Mouse (Mus musculus): ENCODE results near the gene Sec23ip. TPM values are rescaled to one million over a fixed set of nuclear protein-coding genes. Genes with fewer than 3 reads are reported as not detected.

Gene Sec23ip
- total and polyA plus RNA-seq, 2 experiments: 7.2 to 27.2 TPM

DNA sequence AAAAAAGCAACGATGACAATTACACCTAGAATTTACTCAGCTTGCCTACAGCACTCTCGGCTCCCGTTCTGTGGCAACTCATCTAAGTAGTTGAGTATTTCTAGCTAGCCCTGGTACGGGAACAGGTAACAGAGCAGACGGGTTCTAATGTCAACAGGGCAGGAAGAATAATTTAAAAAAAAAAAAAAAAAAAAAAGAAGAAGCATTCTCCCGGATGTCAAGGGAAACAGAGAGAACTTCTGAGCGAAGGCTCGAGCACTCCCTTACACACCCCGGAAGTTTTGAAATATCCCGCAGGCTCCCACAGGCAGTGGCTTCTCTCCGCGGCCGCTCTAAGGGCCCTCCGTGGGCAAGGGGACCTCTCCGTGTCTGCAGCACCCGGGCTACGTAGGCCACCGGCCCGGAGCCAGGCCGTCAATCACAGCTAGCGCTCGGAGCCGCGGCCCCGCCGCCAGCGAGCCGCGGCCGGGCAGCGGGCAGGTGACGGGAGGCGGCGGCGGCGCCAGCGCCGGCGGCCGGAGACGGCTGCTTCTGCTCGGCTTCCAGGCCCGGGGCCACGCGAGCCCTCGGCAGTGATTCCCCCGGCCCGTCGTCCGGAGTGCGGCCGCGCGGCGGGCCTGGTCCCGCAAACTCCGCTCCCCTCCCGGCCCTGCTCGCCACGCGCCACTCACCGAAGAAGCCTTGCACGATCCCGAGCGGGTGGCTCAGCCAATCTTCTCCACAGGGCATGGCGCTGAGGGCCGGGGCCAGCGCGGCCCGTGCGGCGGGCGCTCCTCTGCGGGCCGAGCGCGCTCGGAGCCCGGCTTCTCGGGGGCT lies 5.1 kb upstream of the Sec23ip start:
- H3K79me2 ChIP-seq (ENCODE audit: control insufficient read depth, insufficient read depth, low read length): peaks cover 33% of the 10 kb centered on the region; the same call in 1 of the 2 replicates
- peak overlapping the region; percentile 60 for H3K27ac ChIP-seq (replicated peaks; ENCODE audit: insufficient read depth, low read depth, low read length)
- H3K9ac ChIP-seq (ENCODE audit: low read depth, low read length): peak overlapping the region; percentile 92
- peak overlapping the region; percentile 98 for H3K4me3 ChIP-seq (ENCODE audit: insufficient read depth, low read depth, low read length)
- WGBS: 1% methylated on average over 79 of the region's 80 CpGs
- peak; percentile 63 for DNase-seq (ENCODE audit: extremely low read depth, low read depth, low spot score)
- TF ChIP-seq CTCF (IDR thresholded peaks at IDR 0.05; ENCODE audit: low read depth, low read length): no peak
- 0 out of 2 replicates have a peak, but pooled peaks have one; percentile 11 for TF ChIP-seq POLR2A (IDR thresholded peaks at IDR 0.05; ENCODE audit: extremely low read depth, insufficient read depth, low read length)
- no peaks in the 10 kb centered on the region for H3K27me3 ChIP-seq (ENCODE audit: control insufficient read depth, insufficient read depth, low read length)
- no peaks in the 10 kb centered on the region for H3K36me3 ChIP-seq (ENCODE audit: control insufficient read depth, insufficient read depth, low read length)
- peaks cover 22% of the 10 kb centered on the region for H3K4me1 ChIP-seq (ENCODE audit: control insufficient read depth, insufficient read depth, low read length)

DNA sequence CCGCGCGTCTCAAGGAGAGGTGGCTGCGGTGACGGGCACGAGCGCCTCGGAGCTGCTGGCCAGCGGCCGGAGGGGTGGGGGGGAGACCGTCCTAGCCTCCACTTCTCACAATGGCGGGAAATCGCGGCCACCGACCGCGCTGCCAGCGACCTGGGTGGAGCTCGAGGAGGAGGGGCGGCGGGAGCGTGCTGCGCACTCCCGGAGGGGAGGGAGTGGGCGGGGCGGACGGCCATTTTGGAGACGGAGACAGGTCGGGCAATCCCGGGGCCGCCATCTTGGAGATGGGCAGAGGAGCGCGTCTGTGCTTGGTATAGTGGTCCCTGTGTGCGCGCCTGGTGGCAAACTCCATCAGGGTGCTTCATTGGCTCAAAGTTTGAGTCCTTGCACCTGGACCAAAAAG lies 4.4 kb upstream of the Sec23ip start, which contains the start of gene Mcmbp:
Mcmbp (minus strand) TSS at position 162 of the 400 bp plus-strand sequence.
- no peaks in the 10 kb centered on the region for H3K27me3 ChIP-seq (ENCODE audit: control insufficient read depth, insufficient read depth, low read length)
- TF ChIP-seq POLR2A (IDR thresholded peaks at IDR 0.05; ENCODE audit: extremely low read depth, insufficient read depth, low read length) (peak; percentile 71; the same call in 1 of the 2 replicates), CTCF (IDR thresholded peaks at IDR 0.05; ENCODE audit: low read depth, low read length) (no peak)
- peaks cover 30% of the 10 kb centered on the region; the same call in 1 of the 2 replicates for H3K79me2 ChIP-seq (ENCODE audit: control insufficient read depth, insufficient read depth, low read length)
- under 1% methylated on average over 34 of the region's 35 CpGs for WGBS
- peak within 1 kb of the TSS; percentile 92 for H3K9ac ChIP-seq (ENCODE audit: low read depth, low read length)
- H3K4me1 ChIP-seq (ENCODE audit: control insufficient read depth, insufficient read depth, low read length): peaks cover 22% of the 10 kb centered on the region
- no peaks in the 10 kb centered on the region for H3K36me3 ChIP-seq (ENCODE audit: control insufficient read depth, insufficient read depth, low read length)
- peak within 1 kb of the TSS; percentile 60 for H3K27ac ChIP-seq (replicated peaks; ENCODE audit: insufficient read depth, low read depth, low read length)
- DNase-seq (ENCODE audit: extremely low read depth, low read depth, low spot score): peak; percentile 72
- H3K4me3 ChIP-seq (ENCODE audit: insufficient read depth, low read depth, low read length): peak within 1 kb of the TSS; percentile 98

DNA sequence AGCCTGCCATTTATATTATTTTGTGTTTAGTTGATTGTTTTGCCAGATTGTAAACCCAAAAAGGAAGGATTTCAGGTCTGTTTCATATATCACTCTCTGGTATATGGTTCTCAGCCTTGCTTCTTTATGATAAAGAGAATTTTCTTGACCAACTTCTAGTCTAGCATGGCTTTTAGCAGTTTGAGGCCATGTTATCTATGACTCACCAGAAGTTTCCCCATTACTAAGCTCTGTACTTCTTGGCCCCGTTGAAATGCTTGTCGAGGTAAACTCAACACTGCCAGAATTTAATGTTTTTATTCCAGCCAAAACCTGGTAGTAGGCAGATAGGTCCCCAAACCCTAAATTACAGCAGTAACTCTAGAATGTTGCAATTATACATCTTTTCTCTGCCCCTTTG lies 845 bp upstream of the Sec23ip start:
- Histone ChIP-seq H3K36me3 (ENCODE audit: control insufficient read depth, insufficient read depth, low read length) (no peaks in the 10 kb centered on the region), H3K79me2 (ENCODE audit: control insufficient read depth, insufficient read depth, low read length) (peaks cover 34% of the 10 kb centered on the region), H3K27ac (replicated peaks; ENCODE audit: insufficient read depth, low read depth, low read length) (no peak overlapping the region), H3K9ac (ENCODE audit: low read depth, low read length) (no peak overlapping the region), H3K27me3 (ENCODE audit: control insufficient read depth, insufficient read depth, low read length) (no peaks in the 10 kb centered on the region), H3K4me3 (ENCODE audit: insufficient read depth, low read depth, low read length) (no peak overlapping the region), H3K4me1 (ENCODE audit: control insufficient read depth, insufficient read depth, low read length) (peaks cover 23% of the 10 kb centered on the region)
- WGBS: 58% methylated on average over 2 of the region's 2 CpGs
- DNase-seq (ENCODE audit: extremely low read depth, low read depth, low spot score): no peak
- no peak for TF ChIP-seq POLR2A (IDR thresholded peaks at IDR 0.05; ENCODE audit: extremely low read depth, insufficient read depth, low read length)
- no peak for TF ChIP-seq CTCF (IDR thresholded peaks at IDR 0.05; ENCODE audit: low read depth, low read length)

DNA sequence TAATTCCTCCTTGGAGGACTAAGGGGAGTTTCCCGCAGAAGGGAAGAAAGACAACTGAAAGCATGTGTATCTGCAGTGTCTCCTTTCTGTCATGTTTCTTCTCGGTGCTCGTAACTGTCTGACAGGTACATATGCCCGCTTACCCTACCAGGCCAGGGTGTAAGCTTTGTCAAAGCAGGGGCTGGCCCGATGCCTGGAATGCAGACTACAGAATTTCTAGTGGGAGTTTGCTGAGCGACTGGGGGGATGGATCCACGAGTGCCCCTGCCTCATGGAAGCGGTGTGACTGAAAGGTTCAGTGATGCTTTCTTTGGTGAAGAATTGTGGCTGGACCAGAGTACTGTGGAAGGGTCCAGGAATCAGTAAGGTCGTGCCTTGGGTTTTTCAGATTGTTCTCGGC lies 1.4 kb downstream of the Sec23ip start:
- 46% methylated on average over 10 of the region's 10 CpGs for WGBS
- H3K4me1 ChIP-seq (ENCODE audit: control insufficient read depth, insufficient read depth, low read length): peaks cover 17% of the 10 kb centered on the region

DNA sequence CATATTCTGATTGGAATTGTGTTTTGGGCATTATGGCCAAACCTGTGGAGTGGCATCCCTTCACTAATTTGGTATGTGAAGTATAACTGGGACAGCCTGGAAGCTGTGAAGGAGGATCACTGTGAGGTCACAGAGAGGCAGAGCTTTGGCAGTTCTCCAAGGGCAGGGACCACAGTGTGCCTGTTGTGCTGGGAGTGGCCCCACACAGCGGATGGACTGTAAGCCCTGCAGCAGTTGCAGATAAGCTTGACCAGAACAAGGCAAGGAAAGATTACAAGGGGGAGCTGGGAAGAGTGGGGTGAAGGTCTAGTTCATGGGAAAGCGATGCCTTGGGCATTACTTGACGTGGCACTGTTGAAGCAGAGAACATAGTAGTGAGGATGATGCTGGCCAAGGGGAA lies 4.0 kb downstream of the Sec23ip start:
- Histone ChIP-seq H3K9ac (ENCODE audit: low read depth, low read length) (no peak overlapping the region), H3K79me2 (ENCODE audit: control insufficient read depth, insufficient read depth, low read length) (peaks cover 31% of the 10 kb centered on the region), H3K27me3 (ENCODE audit: control insufficient read depth, insufficient read depth, low read length) (no peaks in the 10 kb centered on the region), H3K4me3 (ENCODE audit: insufficient read depth, low read depth, low read length) (no peak overlapping the region), H3K4me1 (ENCODE audit: control insufficient read depth, insufficient read depth, low read length) (peaks cover 17% of the 10 kb centered on the region), H3K27ac (replicated peaks; ENCODE audit: insufficient read depth, low read depth, low read length) (no peak overlapping the region), H3K36me3 (ENCODE audit: control insufficient read depth, insufficient read depth, low read length) (peaks cover 28% of the 10 kb centered on the region)
- WGBS: 36% methylated on average over 3 of the region's 3 CpGs
- TF ChIP-seq POLR2A (IDR thresholded peaks at IDR 0.05; ENCODE audit: extremely low read depth, insufficient read depth, low read length) (no peak), CTCF (IDR thresholded peaks at IDR 0.05; ENCODE audit: low read depth, low read length) (no peak)
- peak; percentile 57 for DNase-seq (ENCODE audit: extremely low read depth, low read depth, low spot score)

More for the DNA sequence above, 1.4 kb downstream of the Sec23ip start:
- Histone ChIP-seq H3K79me2 (ENCODE audit: control insufficient read depth, insufficient read depth, low read length) (peaks cover 31% of the 10 kb centered on the region), H3K27me3 (ENCODE audit: control insufficient read depth, insufficient read depth, low read length) (no peaks in the 10 kb centered on the region), H3K36me3 (ENCODE audit: control insufficient read depth, insufficient read depth, low read length) (peaks cover 13% of the 10 kb centered on the region; the same call in 1 of the 2 replicates), H3K4me3 (ENCODE audit: insufficient read depth, low read depth, low read length) (no peak overlapping the region), H3K9ac (ENCODE audit: low read depth, low read length) (peak overlapping the region; percentile 10; the same call in 1 of the 2 replicates), H3K27ac (replicated peaks; ENCODE audit: insufficient read depth, low read depth, low read length) (no peak overlapping the region)
- DNase-seq (ENCODE audit: extremely low read depth, low read depth, low spot score): no peak
- TF ChIP-seq POLR2A (IDR thresholded peaks at IDR 0.05; ENCODE audit: extremely low read depth, insufficient read depth, low read length): no peak

DNA sequence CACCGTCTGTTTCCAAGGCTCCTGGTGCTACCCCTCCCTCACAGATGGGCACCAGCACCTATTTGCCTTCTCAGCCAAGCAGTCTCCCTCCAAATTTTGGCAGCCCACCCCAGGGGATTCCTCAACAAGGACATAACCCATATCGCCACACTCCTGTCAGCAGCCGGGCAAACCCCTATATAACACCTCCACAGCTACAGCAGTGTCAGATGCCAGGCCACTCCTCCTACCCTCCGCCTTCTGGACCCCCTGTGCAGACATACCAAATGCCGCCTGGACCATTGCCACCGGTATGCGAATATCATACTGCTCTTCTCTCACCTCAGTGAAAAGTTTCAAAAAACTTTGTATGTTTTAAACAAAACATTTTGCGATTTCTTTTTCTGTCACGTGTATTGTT lies 5.6 kb downstream of the Sec23ip start:
- peaks cover 17% of the 10 kb centered on the region for H3K4me1 ChIP-seq (ENCODE audit: control insufficient read depth, insufficient read depth, low read length)
- H3K27me3 ChIP-seq (ENCODE audit: control insufficient read depth, insufficient read depth, low read length): no peaks in the 10 kb centered on the region
- H3K27ac ChIP-seq (replicated peaks; ENCODE audit: insufficient read depth, low read depth, low read length): no peak overlapping the region
- H3K9ac ChIP-seq (ENCODE audit: low read depth, low read length): no peak overlapping the region
- TF ChIP-seq POLR2A (IDR thresholded peaks at IDR 0.05; ENCODE audit: extremely low read depth, insufficient read depth, low read length) (no peak), CTCF (IDR thresholded peaks at IDR 0.05; ENCODE audit: low read depth, low read length) (no peak)
- peaks cover 31% of the 10 kb centered on the region for H3K79me2 ChIP-seq (ENCODE audit: control insufficient read depth, insufficient read depth, low read length)
- 95% methylated on average over 9 of the region's 9 CpGs for WGBS
- H3K36me3 ChIP-seq (ENCODE audit: control insufficient read depth, insufficient read depth, low read length): peaks cover 43% of the 10 kb centered on the region
- no peak for DNase-seq (ENCODE audit: extremely low read depth, low read depth, low spot score)
- H3K4me3 ChIP-seq (ENCODE audit: insufficient read depth, low read depth, low read length): no peak overlapping the region

Data from liver, adult 2 months (tissue).